Mouse (Mus musculus): ENCODE data around the gene Kcnma1. TPM values are rescaled to one million over a fixed set of nuclear protein-coding genes. Genes with fewer than 3 reads are reported as not detected.

The Kcnma1 gene
- polyA plus RNA-seq, 1 experiment: 3.0 TPM

- Histone ChIP-seq H3K4me3 (ENCODE audit: control insufficient read depth, low read depth, low read length) (no peak overlapping the region), H3K36me3 (ENCODE audit: control insufficient read depth, insufficient read depth, low read length) (no peaks in the 10 kb centered on the region), H3K27ac (ENCODE audit: control insufficient read depth, insufficient read depth, low read depth, low read length) (no peak overlapping the region), H3K4me1 (ENCODE audit: control insufficient read depth, insufficient read depth, low read length) (no peaks in the 10 kb centered on the region), H3K27me3 (ENCODE audit: control insufficient read depth, insufficient read depth, low read length) (no peaks in the 10 kb centered on the region)
- TF ChIP-seq CTCF (IDR thresholded peaks at IDR 0.05; ENCODE audit: control insufficient read depth, insufficient read depth, insufficient replicate concordance, low read depth, low read length): no peak
- no peak for TF ChIP-seq POLR2A (IDR thresholded peaks at IDR 0.05; ENCODE audit: control insufficient read depth, low read depth, low read length)
Observed at GRCm38 (mm10) chr14:24032876-24033389, 18.6 kb upstream of the Kcnma1 start.

DNA sequence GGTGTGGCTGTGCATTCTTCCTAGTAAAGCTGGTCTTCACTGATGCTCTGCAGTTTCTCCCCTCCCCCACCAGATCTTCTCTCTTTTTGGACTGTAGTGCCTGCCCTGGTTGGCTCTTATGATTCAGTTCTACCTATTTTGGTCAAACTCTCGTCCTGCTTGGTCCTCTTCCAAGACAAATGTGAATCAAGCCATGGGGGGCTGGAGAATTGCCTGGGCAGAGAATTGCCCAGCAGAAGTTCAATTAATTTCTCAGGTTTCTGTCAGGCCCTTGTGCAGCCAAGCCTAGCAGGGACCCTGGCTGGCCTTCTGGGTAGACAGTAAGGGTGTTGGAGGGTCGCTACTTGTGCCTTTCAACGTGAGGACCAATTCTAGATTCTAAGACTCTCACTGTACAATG is 17.9 kb upstream of the Kcnma1 start:
- Histone ChIP-seq H3K4me3 (ENCODE audit: control insufficient read depth, low read depth, low read length) (no peak overlapping the region), H3K36me3 (ENCODE audit: control insufficient read depth, insufficient read depth, low read length) (no peaks in the 10 kb centered on the region), H3K4me1 (ENCODE audit: control insufficient read depth, insufficient read depth, low read length) (no peaks in the 10 kb centered on the region), H3K27me3 (ENCODE audit: control insufficient read depth, insufficient read depth, low read length) (no peaks in the 10 kb centered on the region), H3K27ac (ENCODE audit: control insufficient read depth, insufficient read depth, low read depth, low read length) (no peak overlapping the region)
- no peak for TF ChIP-seq CTCF (IDR thresholded peaks at IDR 0.05; ENCODE audit: control insufficient read depth, insufficient read depth, insufficient replicate concordance, low read depth, low read length)
- TF ChIP-seq POLR2A (IDR thresholded peaks at IDR 0.05; ENCODE audit: control insufficient read depth, low read depth, low read length): no peak

DNA sequence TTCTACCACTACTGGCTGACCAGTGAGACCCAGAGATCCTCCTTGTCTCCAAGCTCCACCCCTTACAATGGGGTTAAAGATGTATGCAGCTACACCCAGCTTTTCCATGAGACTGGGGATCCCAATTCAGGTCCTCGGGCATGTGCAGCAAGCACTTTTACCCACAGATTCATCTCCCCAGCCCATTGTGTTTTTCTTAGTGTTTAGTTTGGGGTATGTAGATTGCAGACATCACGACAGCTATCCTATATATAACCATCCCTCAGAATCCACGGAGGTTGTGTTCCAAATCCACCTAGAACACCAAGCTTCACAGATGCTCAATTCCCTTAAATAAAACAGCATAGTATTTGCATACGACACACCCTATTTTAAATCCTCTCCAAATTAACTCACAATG is 6.4 kb upstream of the Kcnma1 start:
- Histone ChIP-seq H3K36me3 (ENCODE audit: control insufficient read depth, insufficient read depth, low read length) (no peaks in the 10 kb centered on the region), H3K4me3 (ENCODE audit: control insufficient read depth, low read depth, low read length) (peak overlapping the region; percentile 30; the same call in 1 of the 2 replicates), H3K27ac (ENCODE audit: control insufficient read depth, insufficient read depth, low read depth, low read length) (no peak overlapping the region), H3K27me3 (ENCODE audit: control insufficient read depth, insufficient read depth, low read length) (no peaks in the 10 kb centered on the region), H3K4me1 (ENCODE audit: control insufficient read depth, insufficient read depth, low read length) (peaks cover 2% of the 10 kb centered on the region; the same call in 1 of the 2 replicates)
- TF ChIP-seq POLR2A (IDR thresholded peaks at IDR 0.05; ENCODE audit: control insufficient read depth, low read depth, low read length) (no peak), CTCF (IDR thresholded peaks at IDR 0.05; ENCODE audit: control insufficient read depth, insufficient read depth, insufficient replicate concordance, low read depth, low read length) (no peak)

GRCm38 (mm10) chr14:24009978-24010377 is 4.3 kb downstream of the Kcnma1 start:
- no peak overlapping the region for H3K27ac ChIP-seq (ENCODE audit: control insufficient read depth, insufficient read depth, low read depth, low read length)

DNA sequence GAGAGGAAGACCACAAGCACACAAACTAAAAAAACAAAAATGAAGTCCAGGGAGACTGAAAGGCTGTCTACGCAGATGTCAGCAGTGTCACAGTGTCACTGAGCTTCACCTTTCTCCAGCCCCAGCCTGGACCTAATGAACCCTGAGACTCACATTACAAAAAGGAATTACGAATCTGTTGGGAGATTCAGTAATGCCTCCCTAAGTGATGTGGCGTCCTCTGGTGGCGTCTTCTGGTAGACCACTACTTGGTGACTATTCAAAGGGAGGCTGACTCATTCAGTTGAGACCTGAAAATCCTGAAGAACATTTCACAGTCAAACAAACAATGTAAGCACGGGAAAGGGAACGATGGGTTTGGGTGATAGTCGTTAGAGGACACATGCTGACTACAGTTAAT is 6.0 kb downstream of the Kcnma1 start:
- no peak for TF ChIP-seq POLR2A (IDR thresholded peaks at IDR 0.05; ENCODE audit: control insufficient read depth, low read depth, low read length)
- TF ChIP-seq CTCF (IDR thresholded peaks at IDR 0.05; ENCODE audit: control insufficient read depth, insufficient read depth, insufficient replicate concordance, low read depth, low read length): no peak
- H3K27me3 ChIP-seq (ENCODE audit: control insufficient read depth, insufficient read depth, low read length): no peaks in the 10 kb centered on the region; the same call in 1 of the 2 replicates
- no peak overlapping the region for H3K27ac ChIP-seq (ENCODE audit: control insufficient read depth, insufficient read depth, low read depth, low read length)
- H3K4me3 ChIP-seq (ENCODE audit: control insufficient read depth, low read depth, low read length): no peak overlapping the region
- no peaks in the 10 kb centered on the region for H3K36me3 ChIP-seq (ENCODE audit: control insufficient read depth, insufficient read depth, low read length)
- H3K4me1 ChIP-seq (ENCODE audit: control insufficient read depth, insufficient read depth, low read length): peaks cover 10% of the 10 kb centered on the region

More at GRCm38 (mm10) chr14:24009978-24010377, 4.3 kb downstream of the Kcnma1 start:
- Histone ChIP-seq H3K27me3 (ENCODE audit: control insufficient read depth, insufficient read depth, low read length) (no peaks in the 10 kb centered on the region), H3K4me1 (ENCODE audit: control insufficient read depth, insufficient read depth, low read length) (no peaks in the 10 kb centered on the region), H3K36me3 (ENCODE audit: control insufficient read depth, insufficient read depth, low read length) (no peaks in the 10 kb centered on the region), H3K4me3 (ENCODE audit: control insufficient read depth, low read depth, low read length) (no peak overlapping the region)
- TF ChIP-seq CTCF (IDR thresholded peaks at IDR 0.05; ENCODE audit: control insufficient read depth, insufficient read depth, insufficient replicate concordance, low read depth, low read length) (no peak), POLR2A (IDR thresholded peaks at IDR 0.05; ENCODE audit: control insufficient read depth, low read depth, low read length) (no peak)

DNA sequence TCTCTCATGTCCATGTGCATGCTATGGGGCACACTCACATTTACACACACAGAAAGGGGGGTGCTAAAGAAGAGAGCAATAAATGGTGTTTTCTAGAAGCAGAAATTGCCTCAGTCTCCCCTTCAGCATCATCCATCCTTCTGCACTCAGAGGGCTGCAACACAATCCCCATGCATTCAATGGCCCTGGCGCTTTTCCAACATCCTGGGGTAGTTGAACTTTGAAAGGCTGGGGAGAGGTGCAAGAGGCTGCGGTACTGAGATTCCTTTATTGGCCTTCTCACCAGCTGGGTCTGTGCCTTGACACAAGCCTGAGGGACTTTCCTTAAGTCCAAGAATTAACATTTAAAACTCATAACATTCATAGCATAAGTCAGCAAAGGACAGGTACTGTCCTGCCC is 8.0 kb downstream of the Kcnma1 start:
- no peaks in the 10 kb centered on the region for H3K36me3 ChIP-seq (ENCODE audit: control insufficient read depth, insufficient read depth, low read length)
- peaks cover 11% of the 10 kb centered on the region for H3K4me1 ChIP-seq (ENCODE audit: control insufficient read depth, insufficient read depth, low read length)
- H3K27ac ChIP-seq (ENCODE audit: control insufficient read depth, insufficient read depth, low read depth, low read length): no peak overlapping the region
- TF ChIP-seq POLR2A (IDR thresholded peaks at IDR 0.05; ENCODE audit: control insufficient read depth, low read depth, low read length) (no peak), CTCF (IDR thresholded peaks at IDR 0.05; ENCODE audit: control insufficient read depth, insufficient read depth, insufficient replicate concordance, low read depth, low read length) (no peak)
- no peak overlapping the region for H3K4me3 ChIP-seq (ENCODE audit: control insufficient read depth, low read depth, low read length)
- H3K27me3 ChIP-seq (ENCODE audit: control insufficient read depth, insufficient read depth, low read length): no peaks in the 10 kb centered on the region; the same call in 1 of the 2 replicates

DNA sequence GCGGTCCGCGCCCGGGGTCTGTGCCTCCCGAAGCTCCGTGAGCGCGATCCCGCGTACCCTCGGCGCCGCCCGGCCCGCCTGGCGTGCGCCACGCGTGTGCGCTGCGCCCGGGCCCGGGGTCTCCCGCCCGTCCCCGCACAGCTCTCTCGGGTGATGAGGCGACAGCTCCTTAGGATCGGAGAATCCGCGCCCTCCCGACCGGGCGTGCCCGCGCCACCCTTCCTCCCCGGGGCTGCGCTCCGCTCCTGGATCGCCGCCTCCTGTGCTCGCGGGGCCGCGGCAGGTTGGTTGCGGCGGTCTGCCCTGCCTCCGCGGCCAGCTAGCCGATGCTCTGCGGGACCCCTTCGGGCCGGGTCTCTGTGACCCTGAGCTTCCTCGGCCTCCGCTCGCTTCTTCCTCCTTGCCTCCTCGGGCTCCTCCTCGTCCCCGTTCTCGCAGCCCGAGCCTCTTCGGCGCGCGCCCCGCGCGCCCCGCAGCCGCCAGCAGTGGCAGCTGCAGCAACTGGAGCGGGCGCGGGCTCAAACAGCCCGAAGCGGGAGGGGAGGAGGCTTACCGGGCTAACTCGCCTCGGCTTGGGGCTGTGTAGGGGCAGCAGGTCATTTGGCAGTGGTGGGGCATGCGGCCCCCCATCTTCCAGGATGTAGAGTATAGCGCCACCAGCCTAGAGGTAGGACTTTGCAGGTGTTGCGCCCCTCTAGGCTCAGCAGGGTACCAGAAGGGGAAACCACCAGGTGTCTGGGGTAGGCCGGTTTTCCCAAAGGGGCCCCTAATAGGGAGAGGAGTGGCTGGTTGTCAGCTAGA is 9.6 kb downstream of the Kcnma1 start:
- no peaks in the 10 kb centered on the region for H3K36me3 ChIP-seq (ENCODE audit: control insufficient read depth, insufficient read depth, low read length)
- no peak overlapping the region for H3K27ac ChIP-seq (ENCODE audit: control insufficient read depth, insufficient read depth, low read depth, low read length)
- H3K4me1 ChIP-seq (ENCODE audit: control insufficient read depth, insufficient read depth, low read length): peaks cover 11% of the 10 kb centered on the region
- H3K27me3 ChIP-seq (ENCODE audit: control insufficient read depth, insufficient read depth, low read length): no peaks in the 10 kb centered on the region; the same call in 1 of the 2 replicates
- TF ChIP-seq CTCF (IDR thresholded peaks at IDR 0.05; ENCODE audit: control insufficient read depth, insufficient read depth, insufficient replicate concordance, low read depth, low read length): no peak
- no peak for TF ChIP-seq POLR2A (IDR thresholded peaks at IDR 0.05; ENCODE audit: control insufficient read depth, low read depth, low read length)
- H3K4me3 ChIP-seq (ENCODE audit: control insufficient read depth, low read depth, low read length): peak overlapping the region; percentile 58

All from testis, adult 2 months (tissue).